Mouse (Mus musculus) induced T-regulatory cell, adult 2 months (primary cell): ENCODE data around the gene Hbs1l.

Experiments
- DNase-seq: peaks from one replicate; pipeline ENCODE4 v3.0.0-alpha.2; 2012; ENCODE audit warnings: low read depth

Gene Hbs1l

GRCm38 (mm10) chr10:21295759-21296621 is at the start of gene Hbs1l:
Hbs1l (plus strand) TSS chr10:21295979.
- peak; percentile 97 for DNase-seq

GRCm38 (mm10) chr10:21248556-21248955 is 47.2 kb upstream of the Hbs1l start:
- DNase-seq: peak; percentile 33

GRCm38 (mm10) chr10:21251881-21252534 is 43.8 kb upstream of the Hbs1l start:
- peak; percentile 78 for DNase-seq

GRCm38 (mm10) chr10:21252800-21253199 is 43.0 kb upstream of the Hbs1l start:
- DNase-seq: no peak

- DNase-seq: peak; percentile 58
Measured at GRCm38 (mm10) chr10:21254266-21255140, 41.3 kb upstream of the Hbs1l start.

- no peak for DNase-seq
Measured at GRCm38 (mm10) chr10:21257244-21257643, 38.5 kb upstream of the Hbs1l start.

GRCm38 (mm10) chr10:21259649-21260048 is 36.1 kb upstream of the Hbs1l start:
- no peak for DNase-seq

GRCm38 (mm10) chr10:21265188-21265587 is 30.6 kb upstream of the Hbs1l start:
- DNase-seq: no peak

- no peak for DNase-seq
Measured at GRCm38 (mm10) chr10:21267452-21267851, 28.3 kb upstream of the Hbs1l start.

GRCm38 (mm10) chr10:21268786-21269410 is 26.9 kb upstream of the Hbs1l start:
- peak; percentile 51 for DNase-seq

GRCm38 (mm10) chr10:21269920-21270319 is 25.9 kb upstream of the Hbs1l start:
- DNase-seq: no peak

- no peak for DNase-seq
Measured at GRCm38 (mm10) chr10:21270905-21271304, 24.9 kb upstream of the Hbs1l start.

- DNase-seq: no peak
Measured at GRCm38 (mm10) chr10:21271310-21271709, 24.5 kb upstream of the Hbs1l start.

- no peak for DNase-seq
Measured at GRCm38 (mm10) chr10:21271785-21272184, 24.0 kb upstream of the Hbs1l start.

- DNase-seq: no peak
Measured at GRCm38 (mm10) chr10:21287243-21288127, 8.3 kb upstream of the Hbs1l start.

GRCm38 (mm10) chr10:21291228-21291627 is 4.6 kb upstream of the Hbs1l start:
- no peak for DNase-seq

- peak; percentile 11 for DNase-seq
Measured at GRCm38 (mm10) chr10:21294217-21294616, 1.6 kb upstream of the Hbs1l start.

GRCm38 (mm10) chr10:21295397-21295758 is 401 bp upstream of the Hbs1l start:
- no peak for DNase-seq

- DNase-seq: peak; percentile 10
Measured at GRCm38 (mm10) chr10:21298972-21299371, 3.2 kb downstream of the Hbs1l start.

GRCm38 (mm10) chr10:21301822-21302221 is 6.0 kb downstream of the Hbs1l start:
- DNase-seq: peak; percentile 70
